Mouse (Mus musculus) lung, postnatal 10 days (tissue): ENCODE results near the gene Olfr996.
A peak's percentile ranks its signal among the peaks of the same experiment; 100 is the strongest.
"Not testable (repeated sequence)": the region's sequence is repeated elsewhere in the genome, so short reads cannot be mapped to it uniquely, and the experiment has no call there.

ENCODE experiments used
- DNase-seq: peaks from one replicate; pipeline ENCODE4 v3.0.0; 2021

Olfr996 gene

GRCm38 (mm10) chr2:85578915-85579314 is at the start of gene Olfr996:
Olfr996 (plus strand) TSS chr2:85579215.
- no peak for DNase-seq

DNA sequence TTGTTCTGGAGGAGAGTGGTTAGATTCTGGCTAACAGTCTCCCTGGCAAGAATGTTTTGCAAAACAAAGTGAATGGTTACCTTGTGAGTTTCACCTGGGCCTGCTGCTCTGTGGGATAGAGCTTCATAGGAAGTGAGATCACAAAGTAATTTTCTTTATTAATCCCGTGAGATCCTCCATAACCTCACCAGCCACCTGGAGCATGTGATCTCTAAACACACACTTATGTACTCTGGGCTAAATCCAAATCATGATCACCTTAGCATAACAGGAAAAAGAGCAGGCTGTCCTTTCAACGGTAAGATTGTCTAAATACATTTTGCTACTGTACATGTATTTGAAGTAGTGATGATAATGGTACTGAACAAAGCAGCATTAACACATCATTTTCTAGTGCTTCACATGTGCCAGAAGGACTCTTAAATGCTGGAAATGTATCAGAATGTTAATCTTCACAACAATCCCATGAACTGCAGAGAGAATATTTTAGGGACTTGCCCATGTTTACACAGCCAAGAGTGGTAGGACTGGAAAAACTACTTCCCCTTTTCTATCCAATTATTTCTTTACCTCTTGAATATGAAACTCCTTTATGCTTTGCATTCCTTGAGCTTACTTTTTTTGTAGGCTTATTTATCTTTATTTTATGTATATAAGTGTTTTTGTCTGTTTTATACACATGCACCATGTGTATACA is 46.8 kb upstream of the Olfr996 start:
- DNase-seq: no peak

- no peak for DNase-seq
Measured at GRCm38 (mm10) chr2:85533934-85534333, 45.1 kb upstream of the Olfr996 start.

DNA sequence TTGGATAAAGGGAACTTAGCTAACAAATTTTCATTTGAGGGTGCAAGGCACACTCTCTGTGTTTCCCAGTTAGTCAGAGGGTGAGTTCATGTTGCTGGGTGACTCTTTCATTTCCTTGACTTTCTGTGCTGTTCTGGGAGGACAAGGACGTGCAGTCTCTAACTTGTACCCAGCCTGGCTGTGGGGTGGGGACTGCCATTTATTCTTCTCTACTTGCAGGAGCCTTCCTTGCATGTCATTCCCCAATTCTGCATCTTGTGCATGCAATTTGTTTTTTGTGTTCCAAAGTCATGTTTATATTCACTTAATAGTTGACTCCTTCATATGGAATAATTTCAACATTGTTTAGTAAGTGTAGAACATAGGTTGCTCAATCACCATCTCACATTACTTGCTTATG is 24.2 kb upstream of the Olfr996 start:
- DNase-seq: no peak

- no peak for DNase-seq
Measured at GRCm38 (mm10) chr2:85560226-85560625, 18.8 kb upstream of the Olfr996 start.

GRCm38 (mm10) chr2:85561187-85561586 is 17.8 kb upstream of the Olfr996 start:
- peak; percentile 24 for DNase-seq

DNA sequence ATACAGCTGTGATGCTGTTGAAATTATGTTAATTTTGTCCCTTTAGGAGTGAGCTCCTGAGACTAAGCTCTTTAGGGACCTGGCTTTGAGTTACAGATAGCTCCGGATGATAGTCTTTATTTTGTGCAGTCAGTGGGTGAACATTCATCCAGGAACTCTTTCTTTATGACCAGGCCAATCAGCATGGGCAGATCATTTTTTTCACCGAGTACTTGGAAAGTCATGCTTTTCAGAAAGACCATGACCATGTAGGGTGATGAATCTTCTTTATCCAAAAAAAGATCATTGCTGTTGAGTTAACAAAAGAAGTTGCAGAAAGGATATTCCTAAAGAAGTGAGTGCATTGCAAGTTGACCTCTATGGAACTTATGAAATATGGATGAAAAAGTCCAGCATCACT is 9.6 kb downstream of the Olfr996 start, which contains the start of gene Olfr998:
Olfr998 (plus strand) TSS at position 301 of the 400 bp plus-strand sequence.
- not testable (repeated sequence) for DNase-seq

DNA sequence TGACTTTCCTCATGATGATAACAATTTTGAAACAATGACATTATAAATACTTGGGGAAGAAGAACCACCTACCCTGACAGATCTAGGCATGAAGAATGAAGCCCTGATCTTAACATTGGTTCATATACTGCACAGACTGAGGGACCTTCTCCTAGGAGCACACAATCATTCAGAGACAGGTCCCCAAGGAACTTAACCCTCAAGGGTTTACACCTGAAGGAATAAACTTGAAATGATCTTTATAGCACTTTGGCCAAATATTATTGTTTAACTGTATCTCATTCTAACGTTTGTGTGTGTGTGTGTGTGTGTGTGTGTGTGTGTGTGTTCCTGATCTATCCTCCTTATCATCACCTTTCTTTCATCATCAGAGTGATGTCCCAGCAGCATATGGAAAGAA is 32.8 kb downstream of the Olfr996 start, which contains the start of gene Olfr1000:
Olfr1000 (minus strand) TSS at position 101 of the 400 bp plus-strand sequence.
- DNase-seq: no peak
